Mouse (Mus musculus): ENCODE measurements around the gene Pdcd6.

DNA sequence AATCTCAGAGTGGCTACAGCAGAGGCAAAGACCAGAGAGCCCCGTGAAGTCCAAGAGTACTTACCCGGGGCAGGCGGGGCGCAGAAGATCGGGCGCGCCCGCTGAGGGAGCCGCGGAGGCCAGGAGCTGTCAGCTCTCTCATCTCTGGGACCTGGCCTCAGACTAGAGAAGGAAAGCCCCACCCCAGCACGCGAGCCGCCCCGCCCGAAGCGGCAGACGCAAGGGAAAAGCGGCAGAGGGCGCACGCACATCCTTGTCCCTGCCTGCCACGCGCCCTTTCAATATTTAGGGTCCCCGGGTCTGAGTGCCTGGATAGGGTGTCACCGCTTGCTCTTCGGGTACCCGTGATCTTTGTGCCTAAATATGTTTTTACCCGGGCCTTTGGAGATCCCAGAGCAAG, 25.2 kb downstream of the Pdcd6 start, which contains the start of gene Ahrr:
- TF ChIP-seq CTCF (IDR thresholded peaks at IDR 0.05) (peak; percentile 71), POLR2A (IDR thresholded peaks at IDR 0.05; ENCODE audit: insufficient read depth, low read depth, low read length) (no peak), EP300 (IDR thresholded peaks at IDR 0.05; ENCODE audit: insufficient read depth, low read depth, low read length) (no peak)

Data from heart, adult 2 months (tissue).